Mouse (Mus musculus): Measurements from ENCODE around the gene Ifi203.
"Not testable (repeated sequence)": the region's sequence is repeated elsewhere in the genome, so short reads cannot be mapped to it uniquely, and the experiment has no call there.

Ifi203 gene

DNA sequence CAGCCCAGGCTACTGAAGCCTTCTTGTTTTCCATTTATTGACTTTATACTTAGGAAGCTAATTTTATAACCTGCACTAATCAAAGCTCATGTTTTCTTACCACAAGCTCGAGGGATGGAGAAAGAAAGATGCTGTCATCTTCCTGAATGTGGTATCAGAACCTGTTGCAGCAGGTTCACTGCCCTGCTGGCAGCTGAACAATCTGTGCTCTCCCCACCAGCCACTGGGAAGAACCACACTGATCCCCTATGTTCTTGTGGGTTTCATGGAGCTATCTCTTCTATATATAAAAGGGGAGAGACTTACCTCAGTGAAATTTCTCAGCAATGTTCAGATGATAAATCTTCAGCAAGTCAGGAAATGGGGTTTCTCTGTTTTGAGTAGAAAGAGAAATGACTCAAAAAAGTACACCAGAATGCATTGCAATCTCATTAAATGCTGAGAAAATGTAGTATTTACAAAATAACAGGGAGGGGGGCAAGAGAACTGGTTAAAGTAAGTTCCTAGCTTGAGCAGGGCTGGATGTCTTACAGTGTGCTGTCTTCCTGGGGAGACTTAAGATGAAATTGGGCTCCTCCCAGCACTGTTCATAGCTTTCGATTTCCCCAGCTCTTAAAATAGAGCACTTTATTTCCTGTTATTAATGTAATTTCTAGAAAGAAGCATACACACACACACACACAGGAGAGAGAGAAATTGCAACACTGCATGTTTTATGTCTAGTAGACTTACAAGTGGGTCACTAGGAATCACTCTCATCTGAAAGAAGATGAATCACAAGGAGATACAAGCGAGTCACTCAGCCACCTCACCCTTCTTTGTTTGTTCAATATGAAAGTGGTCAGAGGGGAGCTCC lies at the start of gene Ifi203, which contains the start of gene Mndal:
Ifi203 (minus strand) TSS at position 749 of the 856 bp plus-strand sequence.
Mndal (minus strand) TSS at position 568 of the 856 bp plus-strand sequence.
- not testable (repeated sequence) for DNase-seq

DNA sequence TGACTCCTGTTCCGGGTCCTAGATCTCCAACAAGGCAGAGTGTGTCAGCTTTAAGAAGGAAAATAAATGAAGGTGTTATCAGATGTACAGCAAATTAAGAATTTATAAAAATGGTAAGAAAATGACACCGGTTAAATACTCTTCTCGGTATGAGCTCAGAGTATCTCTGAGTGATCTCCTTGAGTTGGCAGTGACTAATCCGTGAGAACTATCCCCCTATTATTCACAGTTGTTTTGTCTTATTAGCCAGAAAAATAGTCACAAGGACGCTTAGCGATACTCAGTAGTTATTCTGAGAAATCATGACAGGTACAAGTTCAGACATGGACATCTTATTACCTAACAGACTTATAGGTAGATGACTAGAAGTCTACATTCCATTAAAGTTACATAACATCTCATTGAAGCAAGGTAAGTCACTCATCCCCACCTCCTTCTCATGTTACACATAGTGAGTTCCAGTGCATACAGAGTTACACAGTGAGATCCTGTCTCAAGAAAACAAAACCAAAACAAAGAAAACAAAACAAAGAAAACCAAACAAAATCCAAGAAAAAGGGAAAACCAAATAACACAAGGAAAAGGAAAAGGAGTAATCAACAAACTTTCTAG lies 40.3 kb upstream of the Ifi203 start, which contains the start of gene Ifi202b:
Ifi202b (minus strand) TSS at position 51 of the 612 bp plus-strand sequence.
- DNase-seq, result not testable (repeated sequence)

GRCm38 (mm10) chr1:173981038-173981437 lies 38.6 kb upstream of the Ifi203 start:
- not testable (repeated sequence) for DNase-seq

DNA sequence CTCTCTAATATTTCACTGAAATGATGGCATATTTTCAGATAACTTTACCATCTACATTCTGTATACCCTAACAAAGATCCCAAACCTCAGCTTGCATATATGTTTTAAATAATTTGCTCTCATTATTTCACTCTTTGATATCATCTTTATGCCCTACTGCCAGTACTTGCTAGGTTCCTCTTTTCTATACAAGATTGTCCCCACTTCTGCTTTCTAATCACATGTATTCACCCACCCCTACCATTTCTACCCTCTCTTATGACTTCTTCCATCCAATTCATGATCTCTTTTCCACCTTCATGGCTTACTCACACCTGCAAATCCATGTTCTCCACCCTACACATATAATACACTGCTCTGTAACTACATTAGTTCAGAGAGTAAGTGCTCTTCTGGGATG lies 35.1 kb upstream of the Ifi203 start:
- DNase-seq, result no peak

DNA sequence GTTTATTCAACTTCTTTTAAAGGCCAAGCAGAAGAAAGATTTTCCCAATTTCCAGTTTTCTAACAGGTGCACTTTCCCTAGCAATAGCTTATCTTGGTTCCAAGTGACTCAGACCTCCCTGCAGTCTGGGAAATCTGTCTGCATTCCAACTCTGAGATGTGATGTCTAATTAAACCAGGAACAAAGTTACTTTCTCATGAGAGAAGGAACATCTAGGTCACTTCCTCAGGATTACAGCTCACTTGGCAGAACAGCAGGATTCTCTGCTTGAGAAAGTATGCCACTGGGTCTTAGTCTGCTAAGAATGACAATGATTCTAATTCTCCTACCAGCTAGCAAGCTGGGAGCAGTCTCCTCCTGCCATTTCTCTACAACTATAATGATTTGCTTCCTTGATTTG lies 30.6 kb upstream of the Ifi203 start:
- DNase-seq, result no peak

DNA sequence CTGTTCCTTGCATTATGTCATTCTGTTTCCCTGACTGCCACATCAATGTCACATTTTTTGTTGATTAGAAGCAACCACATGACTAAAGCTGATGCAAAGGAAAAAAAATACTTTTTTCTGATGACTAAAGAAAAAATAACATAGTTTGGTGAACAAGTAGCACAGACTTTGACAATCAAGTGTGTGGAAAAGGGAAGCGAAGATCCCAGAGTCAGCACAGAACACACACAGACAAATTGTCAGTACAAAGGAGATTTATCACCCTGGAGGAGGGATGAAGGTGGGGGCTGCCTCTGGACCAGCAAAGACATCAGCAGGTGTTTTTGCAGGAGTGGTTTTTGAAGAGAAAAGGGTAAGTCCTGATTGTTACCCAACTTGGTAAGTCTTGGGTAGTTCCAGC lies 19.0 kb upstream of the Ifi203 start:
- DNase-seq, result not testable (repeated sequence)

GRCm38 (mm10) chr1:173959998-173960397 lies 17.5 kb upstream of the Ifi203 start:
- not testable (repeated sequence) for DNase-seq

DNA sequence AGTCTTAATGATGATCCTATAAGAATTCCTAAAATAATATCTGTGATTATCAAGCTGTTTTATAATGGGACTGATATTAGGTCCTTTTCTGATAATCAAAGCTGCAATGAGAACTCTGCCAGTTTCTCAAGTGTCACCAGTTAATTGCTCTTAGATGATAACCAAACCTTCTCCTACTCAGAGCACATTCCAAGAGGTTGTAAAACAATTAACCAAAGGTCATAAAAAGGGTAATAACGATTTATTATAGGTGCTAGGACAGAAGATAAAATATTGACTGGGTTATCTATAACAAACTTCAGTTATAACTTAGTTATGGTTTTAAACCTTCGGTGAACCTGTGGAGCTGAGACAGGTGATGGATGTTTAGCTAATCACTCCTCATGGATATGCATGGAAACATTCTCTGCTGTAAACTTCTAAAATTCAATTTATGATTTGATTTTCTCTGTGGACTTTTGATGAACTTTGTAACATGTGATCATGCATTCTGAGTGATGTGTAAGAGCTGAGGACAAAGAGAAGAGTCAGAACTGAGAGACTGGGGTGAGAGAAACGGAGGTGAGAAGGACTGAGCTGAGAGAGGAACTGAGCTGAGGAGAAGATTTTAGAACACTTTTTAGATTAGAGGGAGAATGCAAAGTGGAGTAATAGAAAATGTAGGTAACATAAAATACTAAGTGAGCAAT lies 13.5 kb upstream of the Ifi203 start:
- not testable (repeated sequence) for DNase-seq

DNA sequence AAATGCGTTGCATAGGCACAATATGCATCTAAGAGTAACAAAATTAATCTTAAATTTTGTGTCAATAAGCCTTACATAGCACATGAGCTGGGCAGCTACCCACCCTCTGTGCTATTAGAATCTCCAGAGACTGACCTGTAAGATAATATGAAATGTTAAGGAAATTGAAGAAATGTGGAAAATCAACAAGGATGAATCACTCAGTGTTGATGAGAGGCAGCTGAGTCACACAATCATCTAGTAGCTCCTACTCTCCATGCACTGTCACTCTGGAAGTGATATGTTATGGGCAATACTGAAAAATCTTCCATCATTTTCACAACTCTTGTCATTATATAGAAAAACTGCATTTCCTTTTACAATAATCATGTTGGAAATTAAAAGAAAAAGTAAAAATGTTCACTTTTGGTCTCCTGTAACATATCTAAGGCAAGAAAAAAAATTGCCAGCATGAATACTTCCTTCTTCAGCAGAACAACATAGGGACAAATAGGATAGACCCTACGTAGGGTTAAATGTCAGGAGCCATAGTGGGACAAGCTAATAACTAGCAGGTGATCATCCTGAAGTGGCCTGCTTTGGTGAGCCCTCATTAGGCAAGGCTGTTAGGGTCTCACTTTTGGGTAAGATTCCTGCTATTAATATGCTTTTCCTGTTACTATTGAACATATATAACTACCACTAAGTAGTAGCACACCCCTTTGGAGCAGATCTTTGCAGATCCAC lies 12.8 kb upstream of the Ifi203 start:
- DNase-seq, result no peak

DNA sequence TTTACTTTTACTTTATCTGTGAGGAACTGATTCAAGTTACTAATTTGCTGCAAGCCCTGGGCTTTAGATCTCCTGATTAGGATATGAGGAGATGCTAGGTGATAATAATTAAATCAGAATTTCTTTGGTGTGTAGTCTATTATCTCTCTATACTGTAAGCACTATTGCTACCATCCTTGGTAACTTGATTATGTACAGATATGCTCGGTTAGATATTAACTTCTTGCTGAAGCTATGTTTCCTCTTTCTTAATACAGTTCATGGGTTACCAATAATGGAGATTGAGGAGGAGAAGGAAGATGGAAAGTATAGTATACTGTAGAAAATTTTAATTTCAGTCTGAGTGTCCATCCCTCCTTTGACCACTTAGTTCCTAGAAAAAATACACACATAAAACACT lies 11.1 kb upstream of the Ifi203 start:
- DNase-seq, result no peak

GRCm38 (mm10) chr1:173949044-173949443 lies 6.6 kb upstream of the Ifi203 start:
- not testable (repeated sequence) for DNase-seq

DNA sequence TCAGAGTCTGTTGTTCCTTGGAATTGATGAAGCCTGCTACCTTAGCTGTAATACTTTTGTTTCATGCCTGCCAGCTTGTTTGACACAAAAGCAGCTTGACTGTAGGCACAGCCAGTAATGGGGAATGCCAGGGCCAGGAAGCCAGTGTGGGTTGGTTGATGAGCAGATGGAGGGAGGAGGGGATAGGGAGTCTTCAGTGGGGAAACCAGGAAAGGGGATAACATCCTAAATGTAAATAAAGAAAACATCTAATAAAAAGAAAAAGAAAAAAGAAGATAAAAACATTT lies 251 bp upstream of the Ifi203 start:
- DNase-seq, result not testable (repeated sequence)

GRCm38 (mm10) chr1:173941522-173941921 lies 950 bp downstream of the Ifi203 start:
- DNase-seq, result not testable (repeated sequence)

GRCm38 (mm10) chr1:173919279-173919678 lies 23.2 kb downstream of the Ifi203 start:
- DNase-seq, result not testable (repeated sequence)

DNA sequence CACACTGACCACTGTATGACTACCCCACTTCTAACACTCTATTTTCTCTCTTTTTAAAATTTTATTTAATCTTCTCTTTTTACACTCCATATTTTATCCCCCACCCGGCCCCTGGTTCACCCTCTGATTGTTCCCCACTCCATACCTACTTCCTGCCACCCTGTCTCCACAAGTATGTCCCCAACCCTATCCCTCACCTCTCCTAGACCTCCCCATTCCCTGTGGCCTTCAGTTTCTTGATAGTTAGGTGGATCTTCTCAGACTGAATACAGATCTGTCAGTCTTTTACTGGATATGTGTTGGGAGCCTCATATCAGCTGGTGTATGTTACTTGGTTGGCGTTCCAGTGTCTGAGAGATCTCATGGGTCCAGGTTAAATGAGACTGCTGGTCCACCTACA lies 27.9 kb downstream of the Ifi203 start:
- no peak for DNase-seq

DNA sequence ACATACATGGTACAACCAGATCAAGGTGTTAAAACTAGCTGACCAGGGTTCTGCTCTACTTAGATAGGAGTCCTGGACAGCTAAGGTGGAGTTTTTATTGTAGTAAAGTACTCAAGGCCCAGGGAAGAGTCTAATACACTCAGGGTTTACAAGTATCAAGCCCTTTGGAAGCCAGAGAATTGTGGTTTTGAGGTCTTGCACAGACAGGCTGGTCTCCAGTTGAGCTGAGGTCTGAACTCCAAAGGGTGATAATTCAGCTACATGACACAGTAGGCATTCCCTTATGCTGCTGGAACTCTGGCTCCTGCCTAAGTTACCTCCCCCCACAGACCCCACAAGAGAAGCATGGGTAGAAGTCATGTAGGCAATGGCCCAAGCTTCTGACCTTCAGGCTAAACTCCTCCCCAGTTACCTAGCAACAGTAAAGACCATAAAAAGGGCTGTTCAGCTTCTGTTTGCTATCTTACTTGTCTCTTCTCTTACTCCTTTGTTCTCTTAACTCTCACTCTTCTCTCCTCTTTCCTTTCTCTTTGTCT lies 29.1 kb downstream of the Ifi203 start:
- DNase-seq, result not testable (repeated sequence)

DNA sequence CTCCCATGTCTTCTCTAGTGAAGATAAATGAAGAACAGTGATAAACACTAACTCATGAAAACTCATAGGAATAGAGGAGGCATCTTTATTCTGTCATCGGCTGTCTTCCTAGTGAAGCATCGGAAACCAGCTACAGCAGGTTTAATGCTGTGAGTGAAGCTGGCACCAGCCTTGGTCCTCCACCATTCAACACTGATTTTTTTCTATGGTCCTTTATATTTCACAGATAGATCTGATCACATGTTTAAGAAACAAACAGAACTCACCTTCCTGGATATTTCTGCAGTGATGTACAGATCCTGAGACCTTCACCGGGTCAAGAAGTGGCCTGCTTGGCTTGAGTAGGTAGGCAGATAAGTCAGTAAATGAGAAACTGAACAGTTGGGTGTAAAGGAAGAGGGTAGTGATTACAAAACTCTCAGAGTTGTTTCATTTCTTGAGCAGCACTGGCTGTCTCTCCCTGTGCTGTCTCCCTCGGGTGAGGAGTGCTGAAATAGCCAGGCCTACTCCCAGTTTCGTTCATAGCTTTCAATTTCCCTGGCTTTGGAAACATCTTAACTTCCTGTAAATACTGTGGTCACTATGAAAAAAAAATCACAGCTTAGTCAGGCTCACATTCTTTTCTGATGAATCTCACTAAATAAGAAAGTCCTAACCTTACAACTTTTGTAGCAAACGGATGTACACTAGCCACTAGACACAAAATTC lies 29.8 kb downstream of the Ifi203 start, which contains the start of gene Ifi211:
Ifi211 (minus strand) TSS at position 499 of the 708 bp plus-strand sequence.
- not testable (repeated sequence) for DNase-seq

GRCm38 (mm10) chr1:173911808-173912464 lies 30.5 kb downstream of the Ifi203 start:
- DNase-seq, result no peak

DNA sequence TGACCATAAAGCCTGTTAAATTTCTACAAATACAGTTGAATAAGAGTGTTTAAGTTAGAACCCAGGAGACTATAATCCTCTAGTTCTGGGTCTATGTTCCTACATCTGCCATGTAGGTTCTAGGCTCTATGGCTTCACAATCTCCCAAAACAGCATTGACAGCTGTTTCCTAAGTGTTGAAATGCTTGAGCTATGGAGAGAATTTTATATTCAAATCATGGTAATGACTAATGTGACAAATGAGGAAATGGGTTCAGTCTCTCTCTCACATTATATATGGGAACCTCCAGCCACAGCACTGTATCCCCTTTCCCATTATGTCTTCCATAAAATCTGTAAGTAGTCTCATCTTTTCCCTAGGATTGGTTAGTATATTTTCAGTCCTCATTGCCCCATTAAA lies 34.1 kb downstream of the Ifi203 start:
- not testable (repeated sequence) for DNase-seq

- DNase-seq, result not testable (repeated sequence)
Observed at GRCm38 (mm10) chr1:173905885-173906284, 36.6 kb downstream of the Ifi203 start.

DNA sequence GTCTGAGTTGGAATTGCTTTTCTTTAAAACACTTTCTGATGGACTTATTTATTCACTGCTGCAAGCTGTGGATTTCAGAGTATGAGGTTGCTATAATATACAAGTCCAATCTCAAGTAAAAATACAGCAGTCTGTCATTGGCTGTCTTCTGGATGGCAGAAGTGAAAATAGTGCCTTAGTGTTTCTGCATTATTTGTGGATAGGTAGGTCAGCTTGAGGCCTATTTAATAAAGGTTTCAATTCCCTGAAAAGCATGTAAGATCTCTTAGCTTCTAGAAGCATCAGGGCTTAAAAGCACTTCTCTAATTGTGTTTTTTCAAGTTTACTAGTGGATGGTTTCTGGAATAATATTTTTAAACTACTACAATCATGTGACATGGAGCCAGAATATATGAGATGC lies 52.7 kb downstream of the Ifi203 start:
- DNase-seq, result not testable (repeated sequence)

Data from thymus, adult 18-20 months (tissue).